Mouse (Mus musculus) liver, adult 2 months (tissue): ENCODE measurements around the gene Accsl.

Experiments used
- CTCF ChIP-seq: fragments of 200-500 bp; IDR thresholded peaks from 2 replicates; pipeline ENCODE4 v1.5.1; 2011; ENCODE audit warnings: low read depth, low read length, control low read depth
- POLR2A ChIP-seq: fragments of 200-500 bp; IDR thresholded peaks from 2 replicates; pipeline ENCODE4 v1.6.1; 2011; ENCODE audit warnings: low read length, control low read depth; ENCODE audit not compliant: insufficient read depth; ENCODE audit errors: extremely low read depth

GRCm38 (mm10) chr2:93838931-93839330 is 30.0 kb downstream of the Accsl start:
- TF ChIP-seq CTCF (no peak), POLR2A (no peak)
